Mouse (Mus musculus): Measurements from ENCODE around the gene Aldh3a1. TPM values are rescaled to one million over a fixed set of nuclear protein-coding genes. Genes with fewer than 3 reads are reported as not detected.

Gene Aldh3a1
- polyA plus RNA-seq, 1 experiment from 2014 or later: not detected

GRCm38 (mm10) chr11:61202810-61203209 is 4.5 kb upstream of the Aldh3a1 start:
- H3K27ac ChIP-seq: no peak overlapping the region
- H3K36me3 ChIP-seq (ENCODE audit: insufficient read depth, low read length): no peaks in the 10 kb centered on the region
- H3K9me3 ChIP-seq (replicated peaks; ENCODE audit: low read length): no peaks in the 10 kb centered on the region
- H3K4me1 ChIP-seq (replicated peaks; ENCODE audit: insufficient read depth, low read length): no peaks in the 10 kb centered on the region
- H3K4me3 ChIP-seq (replicated peaks; ENCODE audit: low read depth, low read length): no peak overlapping the region
- TF ChIP-seq CTCF (IDR thresholded peaks at IDR 0.05; ENCODE audit: low read depth): no peak
- no peaks in the 10 kb centered on the region for H3K27me3 ChIP-seq (ENCODE audit: insufficient read depth, low read length)
- ATAC-seq (replicated peaks; ENCODE audit: low FRiP score, low read depth) (no peak), DNase-seq (ENCODE audit: low spot score) (no peak)
- 82% methylated on average over 2 of the region's 2 CpGs for WGBS
- H3K4me2 ChIP-seq (ENCODE audit: low read length): no peak overlapping the region
- H3K9ac ChIP-seq (ENCODE audit: low read depth, low read length): no peak overlapping the region

GRCm38 (mm10) chr11:61205167-61205950 is 2.0 kb upstream of the Aldh3a1 start:
- no peaks in the 10 kb centered on the region for H3K9me3 ChIP-seq (replicated peaks; ENCODE audit: low read length)
- no peaks in the 10 kb centered on the region for H3K4me1 ChIP-seq (replicated peaks; ENCODE audit: insufficient read depth, low read length)
- no peak overlapping the region for H3K9ac ChIP-seq (ENCODE audit: low read depth, low read length)
- ATAC-seq (replicated peaks; ENCODE audit: low FRiP score, low read depth): no peak
- H3K27ac ChIP-seq: no peak overlapping the region
- DNase-seq (ENCODE audit: low spot score): no peak
- H3K36me3 ChIP-seq (ENCODE audit: insufficient read depth, low read length): no peaks in the 10 kb centered on the region
- H3K4me2 ChIP-seq (ENCODE audit: low read length): no peak overlapping the region
- no peaks in the 10 kb centered on the region for H3K27me3 ChIP-seq (ENCODE audit: insufficient read depth, low read length)
- no peak for TF ChIP-seq CTCF (IDR thresholded peaks at IDR 0.05; ENCODE audit: low read depth)
- no peak overlapping the region for H3K4me3 ChIP-seq (replicated peaks; ENCODE audit: low read depth, low read length)
- 92% methylated on average over 9 of the region's 10 CpGs for WGBS

GRCm38 (mm10) chr11:61206136-61206535 is 1.2 kb upstream of the Aldh3a1 start:
- Histone ChIP-seq H3K9me3 (replicated peaks; ENCODE audit: low read length) (no peaks in the 10 kb centered on the region), H3K27me3 (ENCODE audit: insufficient read depth, low read length) (no peaks in the 10 kb centered on the region), H3K27ac (no peak overlapping the region), H3K4me1 (replicated peaks; ENCODE audit: insufficient read depth, low read length) (no peaks in the 10 kb centered on the region), H3K4me3 (replicated peaks; ENCODE audit: low read depth, low read length) (no peak overlapping the region), H3K4me2 (ENCODE audit: low read length) (no peak overlapping the region), H3K36me3 (ENCODE audit: insufficient read depth, low read length) (no peaks in the 10 kb centered on the region), H3K9ac (ENCODE audit: low read depth, low read length) (no peak overlapping the region)
- 92% methylated on average over 3 of the region's 3 CpGs for WGBS
- ATAC-seq (replicated peaks; ENCODE audit: low FRiP score, low read depth) (no peak), DNase-seq (ENCODE audit: low spot score) (peak; percentile 10)
- TF ChIP-seq CTCF (IDR thresholded peaks at IDR 0.05; ENCODE audit: low read depth): no peak

GRCm38 (mm10) chr11:61208316-61208715 is 979 bp downstream of the Aldh3a1 start:
- no peaks in the 10 kb centered on the region for H3K36me3 ChIP-seq (ENCODE audit: insufficient read depth, low read length)
- no peaks in the 10 kb centered on the region for H3K4me1 ChIP-seq (replicated peaks; ENCODE audit: insufficient read depth, low read length)
- WGBS: 75% methylated on average over 10 of the region's 10 CpGs
- H3K9me3 ChIP-seq (replicated peaks; ENCODE audit: low read length): no peaks in the 10 kb centered on the region
- ATAC-seq (replicated peaks; ENCODE audit: low FRiP score, low read depth) (no peak), DNase-seq (ENCODE audit: low spot score) (no peak)
- H3K27ac ChIP-seq: no peak overlapping the region
- H3K9ac ChIP-seq (ENCODE audit: low read depth, low read length): no peak overlapping the region
- no peak overlapping the region for H3K4me2 ChIP-seq (ENCODE audit: low read length)
- no peaks in the 10 kb centered on the region for H3K27me3 ChIP-seq (ENCODE audit: insufficient read depth, low read length)
- no peak for TF ChIP-seq CTCF (IDR thresholded peaks at IDR 0.05; ENCODE audit: low read depth)
- H3K4me3 ChIP-seq (replicated peaks; ENCODE audit: low read depth, low read length): no peak overlapping the region

- DNase-seq (ENCODE audit: low spot score): no peak
- 41% methylated on average over 20 of the region's 20 CpGs for WGBS
- H3K4me1 ChIP-seq (replicated peaks; ENCODE audit: insufficient read depth, low read length): no peaks in the 10 kb centered on the region
Observed at GRCm38 (mm10) chr11:61212102-61212501, 4.8 kb downstream of the Aldh3a1 start.

GRCm38 (mm10) chr11:61215936-61216335 is 8.6 kb downstream of the Aldh3a1 start:
- no peak for ATAC-seq (replicated peaks; ENCODE audit: low FRiP score, low read depth)
- 67% methylated on average over 3 of the region's 3 CpGs for WGBS

More at GRCm38 (mm10) chr11:61212102-61212501, 4.8 kb downstream of the Aldh3a1 start:
- ATAC-seq (replicated peaks; ENCODE audit: low FRiP score, low read depth): no peak
- H3K4me2 ChIP-seq (ENCODE audit: low read length): no peak overlapping the region
- H3K4me3 ChIP-seq (replicated peaks; ENCODE audit: low read depth, low read length): no peak overlapping the region
- H3K9ac ChIP-seq (ENCODE audit: low read depth, low read length): no peak overlapping the region
- no peak overlapping the region for H3K27ac ChIP-seq
- TF ChIP-seq CTCF (IDR thresholded peaks at IDR 0.05; ENCODE audit: low read depth): peak; percentile 23; the same call in 1 of the 2 replicates
- H3K9me3 ChIP-seq (replicated peaks; ENCODE audit: low read length): no peaks in the 10 kb centered on the region
- no peaks in the 10 kb centered on the region for H3K36me3 ChIP-seq (ENCODE audit: insufficient read depth, low read length)
- no peaks in the 10 kb centered on the region for H3K27me3 ChIP-seq (ENCODE audit: insufficient read depth, low read length)

More at GRCm38 (mm10) chr11:61215936-61216335, 8.6 kb downstream of the Aldh3a1 start:
- H3K36me3 ChIP-seq (ENCODE audit: insufficient read depth, low read length): no peaks in the 10 kb centered on the region
- no peaks in the 10 kb centered on the region for H3K4me1 ChIP-seq (replicated peaks; ENCODE audit: insufficient read depth, low read length)
- H3K4me2 ChIP-seq (ENCODE audit: low read length): no peak overlapping the region
- no peak overlapping the region for H3K4me3 ChIP-seq (replicated peaks; ENCODE audit: low read depth, low read length)
- H3K9ac ChIP-seq (ENCODE audit: low read depth, low read length): no peak overlapping the region
- H3K9me3 ChIP-seq (replicated peaks; ENCODE audit: low read length): no peaks in the 10 kb centered on the region
- no peaks in the 10 kb centered on the region for H3K27me3 ChIP-seq (ENCODE audit: insufficient read depth, low read length)
- no peak for TF ChIP-seq CTCF (IDR thresholded peaks at IDR 0.05; ENCODE audit: low read depth)
- no peak overlapping the region for H3K27ac ChIP-seq
- no peak for DNase-seq (ENCODE audit: low spot score)
